Mouse (Mus musculus): ENCODE measurements at regions not wholly inside any gene's neighbourhood (a gene's known extent, or its start where the extent isn't known, plus 50 kb on each side); places are given as distances from the start of the nearest gene placed in this dataset.
A peak's percentile ranks its signal among the peaks of the same experiment; 100 is the strongest.

DNA sequence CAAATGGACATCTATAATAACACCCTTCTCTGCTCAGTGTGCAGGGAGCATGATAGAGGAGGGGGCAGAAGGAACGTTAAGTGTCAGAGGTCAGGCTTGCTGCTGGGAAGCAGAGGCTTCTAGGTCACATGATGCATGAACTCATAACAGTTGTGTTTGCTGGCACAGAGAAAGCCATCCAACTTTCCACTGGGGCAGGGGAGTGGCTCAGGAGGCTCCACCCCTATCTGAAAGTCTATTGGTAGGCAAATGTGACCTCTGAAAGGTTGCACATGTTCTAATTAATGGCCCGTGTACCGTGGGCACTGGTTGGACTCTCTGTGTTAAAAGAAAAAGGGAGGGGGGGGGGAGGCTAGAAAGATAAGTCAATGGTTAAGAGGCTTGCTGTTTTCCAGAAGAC, 224.6 kb downstream of the Slc16a7 start:
- H3K27ac ChIP-seq (replicated peaks in 1 of 2; ENCODE audit: control insufficient read depth in 1 of 2, insufficient read depth in 1 of 2, low read depth in 2 of 2, low read length in 2 of 2) = no peak overlapping the region
- 66% methylated on average over 3 of the region's 3 CpGs for WGBS
- no peak for ATAC-seq (ENCODE audit: insufficient number of reproducible peaks, insufficient read depth, low FRiP score, low read depth)
- H3K4me1 ChIP-seq (ENCODE audit: control insufficient read depth in 2 of 2, insufficient read depth in 2 of 2, low read length in 2 of 2) = no peaks in the 10 kb centered on the region
- H3K4me2 ChIP-seq (ENCODE audit: low read length) = no peak overlapping the region
- H3K36me3 ChIP-seq (ENCODE audit: control insufficient read depth, insufficient read depth, low read length) = no peaks in the 10 kb centered on the region
- H3K27me3 ChIP-seq (ENCODE audit: control insufficient read depth, insufficient read depth, low read length) = no peaks in the 10 kb centered on the region
- no peak overlapping the region for H3K9ac ChIP-seq (ENCODE audit: low read length)
- H3K9me3 ChIP-seq (ENCODE audit: control insufficient read depth, low read length) = no peaks in the 10 kb centered on the region
- H3K4me3 ChIP-seq (ENCODE audit: control insufficient read depth in 1 of 2, insufficient read depth in 1 of 2, low read depth in 1 of 2, low read length in 2 of 2) = no peak overlapping the region

DNA sequence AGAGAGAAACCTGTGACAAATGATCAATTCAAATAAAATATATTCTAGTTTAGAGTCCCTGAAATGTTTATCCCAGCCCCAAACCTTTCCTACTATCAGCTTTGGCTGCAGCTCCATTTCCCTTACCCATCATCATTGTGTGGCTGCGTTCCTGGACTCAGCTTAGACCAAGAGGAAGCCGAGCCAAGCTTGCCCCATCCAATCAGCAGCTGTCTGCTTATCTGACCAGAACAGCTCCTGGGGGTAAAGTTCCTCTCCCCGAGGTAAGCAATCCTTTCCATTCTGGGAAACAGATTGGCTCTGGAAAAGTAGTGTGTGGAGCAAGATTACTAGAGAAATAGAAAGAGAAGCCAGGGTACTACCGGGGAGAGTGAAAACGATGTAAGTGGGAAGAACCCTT, 228.2 kb downstream of the Slc16a7 start:
- Histone ChIP-seq H3K27me3 (ENCODE audit: control insufficient read depth, insufficient read depth, low read length) (no peaks in the 10 kb centered on the region), H3K36me3 (ENCODE audit: control insufficient read depth, insufficient read depth, low read length) (no peaks in the 10 kb centered on the region), H3K27ac (replicated peaks in 1 of 2; ENCODE audit: control insufficient read depth in 1 of 2, insufficient read depth in 1 of 2, low read depth in 2 of 2, low read length in 2 of 2) (no peak overlapping the region), H3K9me3 (ENCODE audit: control insufficient read depth, low read length) (no peaks in the 10 kb centered on the region), H3K4me3 (ENCODE audit: control insufficient read depth in 1 of 2, insufficient read depth in 1 of 2, low read depth in 1 of 2, low read length in 2 of 2) (no peak overlapping the region), H3K4me1 (ENCODE audit: control insufficient read depth in 2 of 2, insufficient read depth in 2 of 2, low read length in 2 of 2) (no peaks in the 10 kb centered on the region), H3K4me2 (ENCODE audit: low read length) (peak overlapping the region; percentile 19; the same call in 1 of the 2 replicates), H3K9ac (ENCODE audit: low read length) (no peak overlapping the region)
- peak; percentile 50; the same call in 1 of the 2 replicates for ATAC-seq (ENCODE audit: insufficient number of reproducible peaks, insufficient read depth, low FRiP score, low read depth)
- 14% methylated on average over 5 of the region's 5 CpGs for WGBS

- Histone ChIP-seq H3K4me3 (ENCODE audit: control insufficient read depth in 1 of 2, insufficient read depth in 1 of 2, low read depth in 1 of 2, low read length in 2 of 2) (no peak overlapping the region), H3K4me2 (ENCODE audit: low read length) (no peak overlapping the region), H3K27ac (replicated peaks in 1 of 2; ENCODE audit: control insufficient read depth in 1 of 2, insufficient read depth in 1 of 2, low read depth in 2 of 2, low read length in 2 of 2) (no peak overlapping the region), H3K9me3 (ENCODE audit: control insufficient read depth, low read length) (no peaks in the 10 kb centered on the region), H3K36me3 (ENCODE audit: control insufficient read depth, insufficient read depth, low read length) (no peaks in the 10 kb centered on the region), H3K27me3 (ENCODE audit: control insufficient read depth, insufficient read depth, low read length) (no peaks in the 10 kb centered on the region), H3K9ac (ENCODE audit: low read length) (no peak overlapping the region), H3K4me1 (ENCODE audit: control insufficient read depth in 2 of 2, insufficient read depth in 2 of 2, low read length in 2 of 2) (no peaks in the 10 kb centered on the region)
- ATAC-seq (ENCODE audit: insufficient number of reproducible peaks, insufficient read depth, low FRiP score, low read depth) = no peak
- 68% methylated on average over 2 of the region's 2 CpGs for WGBS
Observed at GRCm38 (mm10) chr10:125148753-125149152, 240.5 kb downstream of the Slc16a7 start.

DNA sequence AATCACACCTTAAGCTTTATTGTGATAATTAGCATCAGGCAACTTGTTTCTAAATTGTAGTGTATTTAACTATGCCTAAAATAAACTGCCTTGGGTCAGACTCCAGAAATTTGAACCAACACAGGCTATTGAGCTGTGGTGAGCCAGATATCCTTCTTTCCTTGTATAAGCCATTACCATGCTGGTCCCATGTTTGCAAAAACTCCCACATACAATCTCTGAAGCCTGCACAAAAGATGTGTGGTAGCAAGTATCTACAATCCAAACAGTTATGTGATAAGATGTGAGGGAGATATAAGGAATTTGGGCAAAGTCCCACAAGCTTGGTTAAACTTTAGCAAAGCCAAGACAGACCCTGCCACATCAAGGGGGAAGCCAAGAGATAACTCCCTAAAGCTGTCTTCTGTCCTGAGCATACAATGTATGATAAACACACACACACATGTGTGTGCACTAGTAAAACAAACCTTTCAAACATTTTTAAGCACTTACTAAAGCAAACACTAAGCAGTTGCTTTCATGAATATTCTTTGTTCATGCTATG, 242.0 kb downstream of the Slc16a7 start:
- H3K4me3 ChIP-seq (ENCODE audit: control insufficient read depth in 1 of 2, insufficient read depth in 1 of 2, low read depth in 1 of 2, low read length in 2 of 2) = no peak overlapping the region
- no peaks in the 10 kb centered on the region for H3K36me3 ChIP-seq (ENCODE audit: control insufficient read depth, insufficient read depth, low read length)
- H3K9ac ChIP-seq (ENCODE audit: low read length) = no peak overlapping the region
- ATAC-seq (ENCODE audit: insufficient number of reproducible peaks, insufficient read depth, low FRiP score, low read depth) = no peak
- no peaks in the 10 kb centered on the region for H3K4me1 ChIP-seq (ENCODE audit: control insufficient read depth in 2 of 2, insufficient read depth in 2 of 2, low read length in 2 of 2)
- H3K27ac ChIP-seq (replicated peaks in 1 of 2; ENCODE audit: control insufficient read depth in 1 of 2, insufficient read depth in 1 of 2, low read depth in 2 of 2, low read length in 2 of 2) = no peak overlapping the region
- no peaks in the 10 kb centered on the region for H3K27me3 ChIP-seq (ENCODE audit: control insufficient read depth, insufficient read depth, low read length)
- no peak overlapping the region for H3K4me2 ChIP-seq (ENCODE audit: low read length)
- H3K9me3 ChIP-seq (ENCODE audit: control insufficient read depth, low read length) = no peaks in the 10 kb centered on the region

GRCm38 (mm10) chr10:125146365-125146764, 242.9 kb downstream of the Slc16a7 start:
- Histone ChIP-seq H3K27me3 (ENCODE audit: control insufficient read depth, insufficient read depth, low read length) (no peaks in the 10 kb centered on the region), H3K4me2 (ENCODE audit: low read length) (no peak overlapping the region), H3K9me3 (ENCODE audit: control insufficient read depth, low read length) (no peaks in the 10 kb centered on the region), H3K36me3 (ENCODE audit: control insufficient read depth, insufficient read depth, low read length) (no peaks in the 10 kb centered on the region), H3K27ac (replicated peaks in 1 of 2; ENCODE audit: control insufficient read depth in 1 of 2, insufficient read depth in 1 of 2, low read depth in 2 of 2, low read length in 2 of 2) (no peak overlapping the region), H3K4me3 (ENCODE audit: control insufficient read depth in 1 of 2, insufficient read depth in 1 of 2, low read depth in 1 of 2, low read length in 2 of 2) (no peak overlapping the region), H3K9ac (ENCODE audit: low read length) (no peak overlapping the region), H3K4me1 (ENCODE audit: control insufficient read depth in 2 of 2, insufficient read depth in 2 of 2, low read length in 2 of 2) (no peaks in the 10 kb centered on the region)
- no peak for ATAC-seq (ENCODE audit: insufficient number of reproducible peaks, insufficient read depth, low FRiP score, low read depth)
- 85% methylated on average over 3 of the region's 3 CpGs for WGBS

DNA sequence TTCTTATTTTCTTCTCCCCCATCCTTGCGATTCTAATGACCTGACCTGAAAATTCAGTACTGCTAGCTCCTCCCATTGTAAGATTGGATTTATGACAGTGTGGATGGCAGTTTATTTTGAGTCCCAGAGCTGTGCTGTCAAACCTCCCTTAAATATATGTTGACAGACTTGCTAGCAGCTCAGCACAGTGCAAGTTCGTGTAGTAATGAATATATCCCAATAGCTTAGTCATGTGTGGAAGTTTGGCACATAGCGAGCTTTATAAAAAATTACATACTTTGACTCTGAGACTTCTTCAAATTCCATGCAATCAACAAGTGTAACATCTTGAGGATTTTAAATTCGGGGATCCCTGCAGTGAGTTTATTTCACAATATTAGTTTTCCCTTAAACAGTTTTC, 243.5 kb downstream of the Slc16a7 start:
- Histone ChIP-seq H3K9ac (ENCODE audit: low read length) (no peak overlapping the region), H3K36me3 (ENCODE audit: control insufficient read depth, insufficient read depth, low read length) (no peaks in the 10 kb centered on the region), H3K9me3 (ENCODE audit: control insufficient read depth, low read length) (no peaks in the 10 kb centered on the region), H3K4me2 (ENCODE audit: low read length) (no peak overlapping the region), H3K4me1 (ENCODE audit: control insufficient read depth in 2 of 2, insufficient read depth in 2 of 2, low read length in 2 of 2) (no peaks in the 10 kb centered on the region), H3K27ac (replicated peaks in 1 of 2; ENCODE audit: control insufficient read depth in 1 of 2, insufficient read depth in 1 of 2, low read depth in 2 of 2, low read length in 2 of 2) (no peak overlapping the region), H3K27me3 (ENCODE audit: control insufficient read depth, insufficient read depth, low read length) (no peaks in the 10 kb centered on the region), H3K4me3 (ENCODE audit: control insufficient read depth in 1 of 2, insufficient read depth in 1 of 2, low read depth in 1 of 2, low read length in 2 of 2) (no peak overlapping the region)
- ATAC-seq (ENCODE audit: insufficient number of reproducible peaks, insufficient read depth, low FRiP score, low read depth) = no peak
- WGBS = 80% methylated on average over 4 of the region's 4 CpGs

DNA sequence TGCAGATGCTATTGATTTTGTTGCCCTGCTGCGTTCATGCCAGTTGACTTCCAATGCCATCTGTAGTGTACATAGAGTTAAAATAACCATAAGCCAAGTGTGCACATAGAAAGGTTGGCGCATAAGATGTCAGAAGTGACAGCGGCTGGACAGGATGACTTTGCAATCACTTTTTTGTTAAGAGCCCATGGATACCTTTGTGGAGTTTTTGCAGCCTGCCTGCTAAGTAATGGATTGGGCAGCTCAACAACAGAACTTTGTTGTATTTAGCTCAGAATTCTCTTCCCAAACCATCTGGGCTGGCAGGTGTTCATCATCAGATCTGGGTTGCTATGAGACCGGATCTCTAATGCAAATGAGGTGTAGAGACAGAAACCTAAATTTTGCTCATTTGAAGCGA, 267.5 kb downstream of the Slc16a7 start:
- Histone ChIP-seq H3K4me3 (ENCODE audit: control insufficient read depth in 1 of 2, insufficient read depth in 1 of 2, low read depth in 1 of 2, low read length in 2 of 2) (no peak overlapping the region), H3K9ac (ENCODE audit: low read length) (no peak overlapping the region), H3K4me2 (ENCODE audit: low read length) (no peak overlapping the region), H3K36me3 (ENCODE audit: control insufficient read depth, insufficient read depth, low read length) (no peaks in the 10 kb centered on the region), H3K4me1 (ENCODE audit: control insufficient read depth in 2 of 2, insufficient read depth in 2 of 2, low read length in 2 of 2) (no peaks in the 10 kb centered on the region), H3K9me3 (ENCODE audit: control insufficient read depth, low read length) (no peaks in the 10 kb centered on the region), H3K27me3 (ENCODE audit: control insufficient read depth, insufficient read depth, low read length) (no peaks in the 10 kb centered on the region), H3K27ac (replicated peaks in 1 of 2; ENCODE audit: control insufficient read depth in 1 of 2, insufficient read depth in 1 of 2, low read depth in 2 of 2, low read length in 2 of 2) (no peak overlapping the region)
- 91% methylated on average over 5 of the region's 5 CpGs for WGBS
- no peak for ATAC-seq (ENCODE audit: insufficient number of reproducible peaks, insufficient read depth, low FRiP score, low read depth)

DNA sequence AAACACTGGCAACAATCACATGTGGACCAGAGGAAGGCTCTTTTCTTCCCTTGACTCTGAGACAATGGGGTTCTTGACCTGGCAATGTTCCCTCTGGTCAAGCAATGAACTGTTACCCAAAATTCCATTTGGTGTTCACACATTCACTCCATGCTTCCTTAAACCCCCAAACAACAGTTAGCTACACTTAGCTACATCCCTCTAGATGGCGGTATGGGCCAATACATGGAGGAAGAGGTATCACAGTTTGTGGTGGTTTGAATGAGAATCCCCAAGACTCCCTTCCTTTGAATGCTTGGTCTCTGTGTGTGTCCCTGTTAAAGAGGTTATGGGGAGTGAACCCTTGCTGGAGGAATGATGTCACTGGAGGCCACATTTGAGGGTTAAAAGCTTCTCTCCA, 274.9 kb downstream of the Slc16a7 start:
- Histone ChIP-seq H3K9ac (ENCODE audit: low read length) (no peak overlapping the region), H3K36me3 (ENCODE audit: control insufficient read depth, insufficient read depth, low read length) (no peaks in the 10 kb centered on the region), H3K9me3 (ENCODE audit: control insufficient read depth, low read length) (0 out of 2 replicates have a peak, but pooled peaks cover 3% of the 10 kb centered on the region), H3K27ac (replicated peaks in 1 of 2; ENCODE audit: control insufficient read depth in 1 of 2, insufficient read depth in 1 of 2, low read depth in 2 of 2, low read length in 2 of 2) (no peak overlapping the region), H3K4me3 (ENCODE audit: control insufficient read depth in 1 of 2, insufficient read depth in 1 of 2, low read depth in 1 of 2, low read length in 2 of 2) (no peak overlapping the region), H3K4me1 (ENCODE audit: control insufficient read depth in 2 of 2, insufficient read depth in 2 of 2, low read length in 2 of 2) (no peaks in the 10 kb centered on the region), H3K4me2 (ENCODE audit: low read length) (no peak overlapping the region), H3K27me3 (ENCODE audit: control insufficient read depth, insufficient read depth, low read length) (no peaks in the 10 kb centered on the region)
- no peak for ATAC-seq (ENCODE audit: insufficient number of reproducible peaks, insufficient read depth, low FRiP score, low read depth)
- 21% methylated on average over 1 of the region's 1 CpGs for WGBS

Data from heart, embryonic 14.5 days (tissue).